Mouse (Mus musculus) left cerebral cortex, adult 6 months (tissue): ENCODE measurements around the gene Elavl2. TPM values are rescaled to one million over a fixed set of nuclear protein-coding genes. Genes with fewer than 3 reads are reported as not detected.

Source experiments
- long read RNA-seq, 2 experiments: library from polyadenylated mRNA; unstranded; transcript quantifications; one replicate each; pipeline ENCODE4 v2.0.0; 2019 to 2020
- polyA plus RNA-seq: library from polyadenylated mRNA; unstranded; fragments of <200 nt; fragmentation: Nextera tagmentation; gene quantifications from 2 replicates; pipeline ENCODE4 v1.2.3, GENCODE M21; 2021

The Elavl2 gene
- polyA plus RNA-seq: 7.0 and 15.1 TPM in 2 replicates
- long read RNA-seq, experiment 1, full-length matches to known transcripts: 30 of 86 reads
- long read RNA-seq, experiment 1, partial matches to known transcripts: 5 of 86 reads
- long read RNA-seq, experiment 1, other reads (novel, unspliced or antisense): 51 of 86 reads
- long read RNA-seq, experiment 2, full-length matches to known transcripts: 8 of 55 reads
- long read RNA-seq, experiment 2, partial matches to known transcripts: 2 of 55 reads
- long read RNA-seq, experiment 2, other reads (novel, unspliced or antisense): 45 of 55 reads

DNA sequence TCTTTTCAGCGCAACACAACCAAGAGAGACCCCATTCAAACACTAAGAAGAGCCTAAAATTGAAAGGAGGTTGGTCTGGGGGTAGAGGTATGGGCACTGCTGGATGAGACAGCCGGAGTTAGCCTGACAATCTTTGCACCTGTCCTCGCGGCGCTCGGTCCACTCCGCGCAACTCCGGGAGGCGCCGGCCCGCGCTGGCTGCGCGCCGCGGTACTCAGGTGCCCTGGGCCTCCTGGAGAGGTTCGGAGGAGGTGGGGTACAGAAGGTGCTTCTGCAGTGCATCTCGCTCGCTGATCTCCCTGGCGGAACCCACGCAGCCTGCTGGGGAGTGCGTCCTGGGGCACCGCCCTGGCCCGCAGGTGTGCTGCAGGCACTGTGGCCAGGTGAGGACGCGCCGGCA lies at the start of gene Elavl2:
Gene Elavl2, minus strand, starts transcription at position 363 of the 400 bp plus-strand sequence.

